Mouse (Mus musculus) brown adipose tissue, adult 24 weeks (tissue): ENCODE measurements around the gene Ptgds. TPM values are rescaled to one million over a fixed set of nuclear protein-coding genes. Genes with fewer than 3 reads are reported as not detected.

Experiments
- H3K27ac ChIP-seq: fragments of 200-500 bp; replicated peaks from 2 replicates; pipeline ENCODE4 v1.5.1; 2012; ENCODE audit warnings: low read depth, mild to moderate bottlenecking, low read length
- H3K4me1 ChIP-seq: fragments of 200-500 bp; 2 replicates; pipeline ENCODE4 v1.6.1; 2012; ENCODE audit warnings: low read length, mixed read lengths; ENCODE audit not compliant: control insufficient read depth, insufficient read depth, insufficient read length
- H3K4me3 ChIP-seq: fragments of 200-500 bp; 2 replicates; pipeline ENCODE4 v1.5.1; 2012; ENCODE audit warnings: low read depth, mild to moderate bottlenecking, low read length, moderate library complexity; ENCODE audit not compliant: insufficient read depth
- polyA plus RNA-seq: library from polyadenylated mRNA; stranded (reverse); fragments of >200 nt; gene quantifications from 2 replicates; pipeline ENCODE4 v1.2.4, GENCODE M21; 2012; ENCODE audit not compliant: missing spikeins, insufficient read depth, insufficient read length

The Ptgds gene
- polyA plus RNA-seq, 1 experiment = 46.8 TPM

GRCm38 (mm10) chr2:25436286-25436820 lies 33.5 kb downstream of the Ptgds start:
- Histone ChIP-seq H3K4me3 (no peak overlapping the region), H3K27ac (no peak overlapping the region)

DNA sequence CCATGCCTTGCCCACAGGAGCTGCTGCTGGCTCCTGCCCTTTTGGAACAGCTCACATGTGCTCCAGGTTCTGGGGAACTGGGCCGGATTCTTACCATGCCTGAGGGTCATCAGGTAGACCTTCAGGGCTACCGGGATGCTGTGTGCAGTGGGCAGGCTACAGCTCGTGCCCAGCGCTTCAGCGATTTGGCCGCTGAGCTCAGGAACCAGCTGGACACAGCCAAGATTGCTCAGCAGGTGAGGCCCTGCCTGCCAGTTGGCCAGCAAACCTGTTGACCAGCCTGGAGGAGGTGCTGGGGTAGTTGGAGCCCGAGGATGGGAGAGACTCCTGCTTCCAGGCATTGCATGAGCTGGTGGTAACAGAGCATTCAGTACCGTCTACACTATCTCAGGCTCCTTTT lies 35.6 kb downstream of the Ptgds start:
- Histone ChIP-seq H3K4me3 (no peak overlapping the region), H3K4me1 (no peaks in the 10 kb centered on the region), H3K27ac (no peak overlapping the region)

More at GRCm38 (mm10) chr2:25436286-25436820, 33.5 kb downstream of the Ptgds start:
- H3K4me1 ChIP-seq = no peaks in the 10 kb centered on the region

- Histone ChIP-seq H3K4me3 (no peak overlapping the region), H3K27ac (no peak overlapping the region), H3K4me1 (peaks cover 2% of the 10 kb centered on the region; the same call in 1 of the 2 replicates)
Observed at GRCm38 (mm10) chr2:25433101-25433500, 36.7 kb downstream of the Ptgds start.

DNA sequence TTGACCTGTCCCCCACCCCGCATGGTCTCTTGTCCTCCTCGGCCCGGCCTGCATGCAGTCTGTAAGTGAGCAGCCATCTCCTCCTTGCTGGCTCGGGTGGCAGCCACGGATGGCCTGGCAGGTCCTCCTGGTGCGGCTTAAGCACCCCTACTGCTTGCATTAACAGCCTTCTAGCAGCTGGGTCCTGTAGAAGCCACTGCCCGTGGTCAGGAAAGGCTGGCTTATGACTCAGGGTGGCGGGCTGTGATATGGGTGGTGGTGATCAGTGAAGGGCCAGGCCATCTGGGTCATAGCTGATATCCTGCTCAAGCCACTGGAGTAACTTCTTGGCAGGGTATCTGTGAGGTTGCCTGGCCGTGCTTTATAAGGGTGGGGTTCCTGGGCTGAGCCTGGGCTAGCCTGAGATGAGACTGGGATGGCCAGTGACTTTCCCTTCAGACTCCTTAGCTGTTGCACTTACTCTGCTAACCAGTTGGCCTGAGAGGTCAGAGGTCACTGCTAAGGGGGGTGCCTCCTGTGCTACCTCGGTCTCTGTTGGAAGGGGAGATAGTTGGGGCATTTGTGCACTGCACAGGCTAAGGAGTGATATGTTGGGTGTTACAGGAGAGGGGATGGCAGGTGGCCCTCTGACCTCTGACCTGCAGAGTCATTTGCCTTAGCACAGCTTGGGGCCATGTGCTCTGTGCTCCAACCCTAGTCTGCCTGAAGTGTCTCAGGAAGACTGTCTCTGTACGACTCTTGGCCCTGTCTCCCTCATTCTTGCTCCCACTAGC lies 37.3 kb downstream of the Ptgds start:
- no peak overlapping the region for H3K4me3 ChIP-seq
- H3K4me1 ChIP-seq = peaks cover 2% of the 10 kb centered on the region; the same call in 1 of the 2 replicates
- no peak overlapping the region for H3K27ac ChIP-seq

DNA sequence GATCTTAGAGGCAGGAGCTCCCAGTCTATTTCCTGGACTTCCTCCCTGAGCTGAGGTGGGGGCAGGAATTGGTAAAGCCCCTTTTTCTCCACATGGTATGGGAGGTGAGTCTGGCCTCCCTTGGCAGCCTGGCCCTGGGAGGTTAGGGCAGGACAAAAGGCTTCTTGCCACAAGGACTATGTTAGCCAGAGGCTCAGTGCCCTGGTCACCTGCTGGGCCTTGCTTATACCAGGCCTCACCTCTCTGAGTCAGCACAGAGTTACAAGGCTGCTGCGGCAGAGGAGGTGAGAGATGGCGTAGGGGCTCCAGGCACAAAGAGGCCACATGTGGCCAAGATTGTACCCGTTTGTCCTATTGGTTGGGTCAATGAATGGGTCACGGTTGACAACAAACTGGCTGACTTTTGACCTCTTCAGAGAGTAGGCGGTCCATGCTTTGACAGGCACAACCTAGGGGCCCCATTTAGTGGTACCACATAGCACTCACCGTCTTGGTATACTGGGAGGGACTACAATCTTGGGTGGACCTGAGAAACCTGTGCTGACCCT lies 38.5 kb downstream of the Ptgds start:
- Histone ChIP-seq H3K27ac (no peak overlapping the region), H3K4me1 (peaks cover 2% of the 10 kb centered on the region; the same call in 1 of the 2 replicates), H3K4me3 (no peak overlapping the region)

- H3K4me3 ChIP-seq = no peak overlapping the region
- no peak overlapping the region for H3K27ac ChIP-seq
- H3K4me1 ChIP-seq = peaks cover 2% of the 10 kb centered on the region; the same call in 1 of the 2 replicates
Observed at GRCm38 (mm10) chr2:25430395-25431233, 39.2 kb downstream of the Ptgds start.

- Histone ChIP-seq H3K27ac (no peak overlapping the region), H3K4me3 (peak overlapping the region; percentile 76), H3K4me1 (peaks cover 2% of the 10 kb centered on the region; the same call in 1 of the 2 replicates)
Observed at GRCm38 (mm10) chr2:25429435-25430180, 40.2 kb downstream of the Ptgds start.

DNA sequence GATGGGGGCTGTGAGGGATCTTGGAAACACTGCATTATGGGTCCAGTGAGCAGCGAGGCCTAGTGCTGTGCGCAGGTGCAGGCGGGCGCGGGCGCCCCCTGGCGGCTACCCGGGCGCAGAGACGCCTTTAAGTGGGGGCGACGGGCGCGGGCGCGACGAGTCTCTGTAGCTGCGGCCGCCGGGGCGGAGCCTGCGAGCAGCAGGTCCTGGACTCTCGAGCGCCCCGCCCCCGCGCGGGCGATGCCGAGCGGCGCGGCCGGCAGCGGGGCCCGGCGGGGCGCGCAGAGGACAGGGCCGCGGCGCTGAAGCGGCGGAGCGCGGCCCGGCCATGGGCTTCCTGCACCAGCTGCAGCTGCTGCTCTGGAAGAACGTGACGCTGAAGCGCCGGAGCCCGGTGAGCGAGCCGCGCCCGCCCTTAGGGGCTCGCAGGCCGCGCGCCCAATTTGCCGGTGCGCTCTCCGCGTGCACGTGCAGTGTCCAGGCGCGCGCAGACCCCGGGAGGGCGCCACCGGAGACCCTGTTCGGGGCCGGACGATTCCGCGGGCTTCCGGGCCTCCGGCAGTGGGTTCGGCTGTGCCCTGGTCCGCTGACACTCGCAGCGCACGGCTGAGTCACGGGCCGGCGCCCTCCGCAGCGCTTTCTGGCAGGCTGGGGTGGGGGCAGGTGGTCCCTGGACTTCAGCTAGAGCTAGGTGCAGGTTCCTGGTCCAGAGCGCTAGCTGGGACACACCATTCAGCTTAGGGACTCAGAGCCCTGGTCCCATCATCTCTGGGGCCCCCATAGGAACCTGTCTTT lies 41.2 kb downstream of the Ptgds start, which contains the start of gene Abca2:
Abca2 (plus strand) TSS at position 262 of the 795 bp plus-strand sequence.
- Histone ChIP-seq H3K27ac (no peak within 1 kb of the TSS), H3K4me3 (peak within 1 kb of the TSS; percentile 76), H3K4me1 (peaks cover 2% of the 10 kb centered on the region; the same call in 1 of the 2 replicates)

GRCm38 (mm10) chr2:25427256-25427655 lies 42.6 kb downstream of the Ptgds start:
- Histone ChIP-seq H3K27ac (no peak overlapping the region), H3K4me3 (no peak overlapping the region), H3K4me1 (peaks cover 2% of the 10 kb centered on the region; the same call in 1 of the 2 replicates)

- Histone ChIP-seq H3K4me1 (peaks cover 2% of the 10 kb centered on the region; the same call in 1 of the 2 replicates), H3K27ac (no peak overlapping the region), H3K4me3 (no peak overlapping the region)
Observed at GRCm38 (mm10) chr2:25426721-25427191, 43.1 kb downstream of the Ptgds start.

DNA sequence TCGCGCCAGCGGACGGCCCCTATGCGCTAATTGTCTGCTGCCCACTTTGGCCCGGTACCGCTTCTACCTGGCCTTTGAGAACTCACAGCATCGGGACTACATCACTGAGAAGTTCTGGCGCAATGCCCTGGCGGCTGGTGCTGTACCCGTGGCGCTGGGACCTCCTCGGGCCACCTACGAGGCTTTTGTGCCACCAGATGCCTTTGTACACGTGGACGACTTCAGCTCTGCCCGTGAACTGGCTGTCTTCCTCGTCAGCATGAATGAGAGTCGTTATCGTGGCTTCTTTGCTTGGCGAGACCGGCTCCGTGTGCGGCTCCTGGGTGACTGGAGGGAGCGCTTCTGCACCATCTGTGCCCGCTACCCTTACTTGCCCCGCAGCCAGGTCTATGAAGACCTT lies 44.4 kb downstream of the Ptgds start:
- no peak overlapping the region for H3K27ac ChIP-seq

DNA sequence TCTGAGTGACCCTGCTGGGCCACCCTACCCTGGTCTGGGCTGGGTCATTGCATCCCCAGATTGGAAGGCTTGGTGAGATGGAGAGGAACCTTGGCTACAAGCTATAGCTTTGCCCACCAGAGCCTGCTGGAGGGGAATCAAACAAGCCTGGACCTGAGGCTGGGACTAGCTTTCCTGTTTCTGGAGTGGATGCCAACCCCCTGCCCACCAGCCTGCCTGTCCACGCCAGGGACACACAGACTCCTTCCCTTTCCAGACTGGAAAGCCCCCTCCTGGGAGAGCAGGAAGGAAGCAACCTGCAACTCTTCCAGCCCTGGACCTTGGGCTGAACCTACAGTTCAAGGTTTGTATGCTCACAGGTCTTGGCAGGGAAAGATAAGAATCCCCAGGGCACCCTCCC lies 46.2 kb downstream of the Ptgds start:
- H3K4me1 ChIP-seq = peaks cover 2% of the 10 kb centered on the region; the same call in 1 of the 2 replicates
- H3K4me3 ChIP-seq = no peak overlapping the region
- no peak overlapping the region for H3K27ac ChIP-seq

More for the DNA sequence above, 44.4 kb downstream of the Ptgds start:
- no peak overlapping the region for H3K4me3 ChIP-seq
- H3K4me1 ChIP-seq = peaks cover 2% of the 10 kb centered on the region; the same call in 1 of the 2 replicates

- no peak within 1 kb of the TSS for H3K4me3 ChIP-seq
- H3K27ac ChIP-seq = peak within 1 kb of the TSS; percentile 60; the same call in 1 of the 2 replicates
- no peaks in the 10 kb centered on the region for H3K4me1 ChIP-seq
Observed at GRCm38 (mm10) chr2:25422587-25423410, 47.0 kb downstream of the Ptgds start, which contains the start of gene Fut7. TSS of gene Fut7 (plus strand) at chr2:25423267.
